Comparison of ENCODE assay signal across 30 mouse cellular contexts in the genomic region with DNA sequence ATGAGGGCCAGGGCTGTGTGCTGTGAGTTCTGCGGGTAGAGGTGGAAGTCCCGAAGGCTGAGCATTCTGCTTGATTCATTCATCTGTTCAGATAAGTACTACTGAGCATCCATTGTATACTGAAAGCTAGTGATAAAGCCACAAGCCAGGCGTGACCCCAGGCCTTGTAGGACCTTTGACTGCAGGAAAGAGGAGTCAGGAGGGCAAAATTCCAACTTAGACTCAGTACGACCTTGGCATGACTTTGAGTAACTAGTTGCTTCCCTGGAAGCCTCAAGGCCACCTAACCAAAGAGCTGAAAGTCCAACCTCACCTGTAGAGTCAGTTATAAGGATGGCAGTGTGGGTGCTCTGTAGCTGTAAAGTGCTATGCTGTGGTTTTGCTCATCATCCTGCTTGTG. TPM values are rescaled to one million over a fixed set of nuclear protein-coding genes. Genes with fewer than 3 reads are reported as not detected.
"Had no signal": no experiment of that assay in that cellular context is flagged by ENCODE, and none has a peak within 500 bp of the region (broad histone marks: within the 10 kb centered on the region; RNA-seq: fewer than 3 reads in every experiment).

No protein-coding gene starts in this region.

- H3K27ac ChIP-seq: heart, adult 2 months; heart, embryonic 13.5 days; heart, embryonic 15.5 days; hindbrain, embryonic 13.5 days; hindbrain, embryonic 15.5 days; hindbrain, postnatal 0 days; kidney, postnatal 0 days; limb, embryonic 13.5 days; limb, embryonic 15.5 days; liver, embryonic 14.5 days had no signal

- H3K9me3 ChIP-seq: heart, embryonic 15.5 days; hindbrain, embryonic 13.5 days; hindbrain, embryonic 15.5 days; limb, embryonic 13.5 days; limb, embryonic 15.5 days had no signal

- H3K4me1 ChIP-seq: hindbrain, embryonic 13.5 days; hindbrain, embryonic 15.5 days; limb, embryonic 13.5 days; limb, embryonic 15.5 days had no signal

- H3K27me3 ChIP-seq: heart, embryonic 13.5 days; heart, embryonic 15.5 days; hindbrain, embryonic 13.5 days; hindbrain, embryonic 15.5 days; limb, embryonic 13.5 days; limb, embryonic 15.5 days had no signal

- H3K4me2 ChIP-seq: heart, embryonic 11.5 days; heart, embryonic 13.5 days; heart, embryonic 15.5 days; hindbrain, embryonic 13.5 days; hindbrain, embryonic 15.5 days; limb, embryonic 13.5 days; limb, embryonic 15.5 days; liver, embryonic 11.5 days had no signal

- DNase-seq: gastrocnemius, postnatal 14 days; gastrocnemius, postnatal 36 days; heart, adult 11 months; heart, adult 2 months; heart, postnatal 14 days; heart, postnatal 36 days; kidney, adult 11 months; kidney, adult 8-10 months; kidney, postnatal 14 days; layer of hippocampus, adult 9-11 months; layer of hippocampus, postnatal 36 days; left cerebral cortex, postnatal 4 days had no signal

- ATAC-seq: hindbrain, postnatal 0 days; intestine, embryonic 16.5 days had no signal

- H3K9ac ChIP-seq: heart, embryonic 13.5 days; heart, embryonic 15.5 days; hindbrain, embryonic 13.5 days; hindbrain, embryonic 15.5 days; limb, embryonic 13.5 days; limb, embryonic 15.5 days; liver, embryonic 14.5 days had no signal

- H3K4me3 ChIP-seq: heart, adult 2 months; heart, embryonic 13.5 days; heart, embryonic 15.5 days; hindbrain, embryonic 13.5 days; hindbrain, embryonic 15.5 days; limb, embryonic 13.5 days; limb, embryonic 15.5 days had no signal

RNA-seq across cellular contexts. Expression of a gene that starts 18.4 kb away (rescaled TPM):
- total RNA-seq: gastrocnemius, adult 18-20 months; gastrocnemius, postnatal 14 days; gastrocnemius, postnatal 36 days; heart, adult 2 months; heart, postnatal 36 days; hematopoietic stem cell, adult 5-6 weeks had no signal
- polyA plus RNA-seq: heart, embryonic 15.5 days; heart, postnatal 0 days; intestine, embryonic 14.5 days; kidney, embryonic 14.5 days; limb, embryonic 11.5 days; limb, embryonic 13.5 days; liver, embryonic 14.5 days had no signal
